Comparison of ENCODE assay signal across 8 mouse cellular contexts in the genomic region with DNA sequence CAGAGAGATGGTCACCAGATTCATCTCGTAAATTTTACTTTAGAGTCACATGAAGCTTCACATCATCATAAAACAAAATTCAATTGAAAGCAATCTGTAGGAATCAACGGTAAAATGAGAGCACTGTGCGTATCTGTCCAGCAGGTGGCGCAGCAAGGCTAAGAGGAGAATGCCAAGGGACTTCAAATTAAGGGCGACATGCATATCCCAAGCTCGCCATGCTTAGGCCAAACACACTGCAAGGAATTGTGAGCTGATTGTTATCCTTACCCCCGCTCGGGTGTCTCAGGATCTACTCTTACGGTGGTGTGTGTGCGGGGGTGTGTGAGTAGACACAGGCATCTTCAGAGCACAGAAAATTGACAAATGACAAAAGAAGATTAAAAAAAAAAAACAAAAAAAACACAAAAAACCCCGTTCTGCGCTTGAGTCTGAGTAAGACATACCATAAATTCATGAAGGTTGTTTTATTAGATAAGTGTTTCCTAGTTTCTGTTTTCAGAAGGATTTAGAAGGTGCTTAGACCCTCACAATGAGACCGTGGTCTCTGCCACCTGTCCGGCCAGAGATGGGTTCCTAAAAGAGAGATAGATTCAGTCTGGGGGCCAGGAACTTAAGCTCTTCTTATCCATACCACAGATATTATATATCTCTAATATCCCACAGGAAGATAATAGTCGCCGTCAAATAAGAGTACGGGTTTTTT.
DNase-seq lines count a peak whose midpoint lies in the region; ATAC-seq and TF ChIP-seq lines count a peak whose summit lies in the region.

No protein-coding gene starts in this region.

- peak overlapping the region; percentile 41 for H3K4me2 ChIP-seq in forebrain, postnatal 0 days (ENCODE audit: low read depth)
- peak overlapping the region; percentile 36; the same call in 1 of the 2 replicates for H3K4me2 ChIP-seq in lung, embryonic 15.5 days

- WGBS in forebrain, postnatal 0 days: 15% methylated on average over 17 of the region's 17 CpGs
- WGBS in lung, embryonic 15.5 days: 16% methylated on average over 17 of the region's 17 CpGs

- TF ChIP-seq CTCF in MEL (IDR thresholded peaks at IDR 0.05 in 2 of 3, conservative IDR thresholded peaks at IDR 0.05 in 1 of 3; ENCODE audit: control insufficient read depth in 1 of 3, insufficient read depth in 1 of 3, low read depth in 2 of 3, low read length in 3 of 3, poor library complexity in 1 of 3, severe bottlenecking in 1 of 3): peak; percentile 72 to 78 (median 77)
- peak; percentile 98 for TF ChIP-seq CTCF in forebrain, postnatal 0 days (IDR thresholded peaks at IDR 0.05; ENCODE audit: low read depth)

- no peak overlapping the region for H3K27ac ChIP-seq in MEL (ENCODE audit: control insufficient read depth, low read depth, low read length)
- H3K27ac ChIP-seq in forebrain, postnatal 0 days (ENCODE audit: low read depth, low read length): no peak overlapping the region
- H3K27ac ChIP-seq in lung, embryonic 15.5 days: no peak overlapping the region

- H3K4me3 ChIP-seq in MEL (ENCODE audit: control insufficient read depth in 1 of 2, insufficient read depth in 1 of 2, low read depth in 2 of 2, low read length in 2 of 2): no peak overlapping the region
- H3K4me3 ChIP-seq in forebrain, postnatal 0 days (ENCODE audit: low read depth, low read length): no peak overlapping the region
- no peak overlapping the region for H3K4me3 ChIP-seq in lung, embryonic 15.5 days

- no peak for TF ChIP-seq EP300 in MEL (IDR thresholded peaks at IDR 0.05; ENCODE audit: low read depth in 1 of 2, low read length in 2 of 2)

- H3K36me3 ChIP-seq in MEL (ENCODE audit: control insufficient read depth in 1 of 2, insufficient read depth in 2 of 2, low read length in 2 of 2): no peaks in the 10 kb centered on the region
- H3K36me3 ChIP-seq in forebrain, postnatal 0 days (ENCODE audit: insufficient read depth): no peaks in the 10 kb centered on the region
- H3K36me3 ChIP-seq in lung, embryonic 15.5 days: no peaks in the 10 kb centered on the region

- no peaks in the 10 kb centered on the region for H3K27me3 ChIP-seq in MEL (ENCODE audit: control insufficient read depth in 1 of 2, insufficient read depth in 2 of 2, low read length in 2 of 2)
- no peaks in the 10 kb centered on the region for H3K27me3 ChIP-seq in forebrain, postnatal 0 days (ENCODE audit: insufficient read depth, low read length)
- H3K27me3 ChIP-seq in lung, embryonic 15.5 days: no peaks in the 10 kb centered on the region

- H3K9ac ChIP-seq in MEL (ENCODE audit: control insufficient read depth, low read depth, low read length, poor library complexity, severe bottlenecking): no peak overlapping the region
- H3K9ac ChIP-seq in forebrain, postnatal 0 days: no peak overlapping the region
- H3K9ac ChIP-seq in lung, embryonic 15.5 days: no peak overlapping the region

- peak; percentile 63 for DNase-seq in MEL (ENCODE audit: low read depth, low spot score)
- DNase-seq in cerebellum, adult 11-12 months: peak; percentile 80
- peak; percentile 92 for DNase-seq in forebrain, postnatal 0 days
- DNase-seq in layer of hippocampus, adult 8-10 months (ENCODE audit: low spot score in 2 of 2): peak; percentile 71 to 87
- DNase-seq in ovary, postnatal 36 days (ENCODE audit: low spot score): peak; percentile 70
- DNase-seq in urinary bladder, adult 2 months (ENCODE audit: low spot score): peak; percentile 36

- no peak for TF ChIP-seq POLR2A in MEL (IDR thresholded peaks at IDR 0.05; ENCODE audit: control insufficient read depth in 1 of 2, insufficient read depth in 1 of 2, low read depth in 1 of 2, low read length in 2 of 2, poor library complexity in 1 of 2)

- H3K4me1 ChIP-seq in MEL (ENCODE audit: control insufficient read depth in 1 of 2, insufficient read depth in 2 of 2, low read length in 2 of 2): no peaks in the 10 kb centered on the region
- 0 out of 2 replicates have a peak, but pooled peaks cover 11% of the 10 kb centered on the region for H3K4me1 ChIP-seq in forebrain, postnatal 0 days (ENCODE audit: insufficient read depth)
- H3K4me1 ChIP-seq in lung, embryonic 15.5 days: no peaks in the 10 kb centered on the region

- H3K9me3 ChIP-seq in MEL (replicated peaks; ENCODE audit: insufficient read depth, low read length): no peaks in the 10 kb centered on the region
- no peaks in the 10 kb centered on the region for H3K9me3 ChIP-seq in forebrain, postnatal 0 days (ENCODE audit: low read length)
- no peaks in the 10 kb centered on the region for H3K9me3 ChIP-seq in lung, embryonic 15.5 days

- TF ChIP-seq RAD21 in MEL (IDR thresholded peaks at IDR 0.05; ENCODE audit: low read depth, low read length): peak; percentile 61

- no peaks in the 10 kb centered on the region for H3K79me2 ChIP-seq in MEL (ENCODE audit: control insufficient read depth, insufficient read depth, low read length, poor library complexity)

- peak; percentile 73 for ATAC-seq in forebrain, postnatal 0 days
- peak; percentile 86 to 87 for ATAC-seq in hematopoietic stem cell, adult 5-6 weeks (replicated peaks in 1 of 2; ENCODE audit: insufficient read depth in 1 of 2, low FRiP score in 2 of 2, low TSS enrichment in 1 of 2, low read depth in 1 of 2, poor library complexity in 2 of 2, severe bottlenecking in 2 of 2)
- 0 out of 2 replicates have a peak, but pooled peaks have one; percentile 31 for ATAC-seq in lung, embryonic 15.5 days (ENCODE audit: borderline replicate concordance, extremely low read depth, low FRiP score, low TSS enrichment)

TF ChIP-seq in MEL, 35 proteins besides CTCF, POLR2A, EP300 and RAD21:
- TF ChIP-seq GATA1 (IDR thresholded peaks at IDR 0.05; ENCODE audit: low read depth, low read length) (no peak), ZC3H11A (IDR thresholded peaks at IDR 0.05; ENCODE audit: low read depth, low read length) (peak; percentile 24; the same call in 1 of the 2 replicates), SMC3 (IDR thresholded peaks at IDR 0.05; ENCODE audit: low read depth, low read length) (peak; percentile 66)

Comparison
In these comparisons a context has a peak if more than half of its experiments do, and no peak if none do; other contexts are left out.
1. DNase-seq: peak in every context shown above with its lines; median percentile 92 in forebrain, postnatal 0 days; 80 in cerebellum, adult 11-12 months; 79 in layer of hippocampus, adult 8-10 months; 70 in ovary, postnatal 36 days; 63 in MEL; 36 in urinary bladder, adult 2 months.
2. ATAC-seq: peak in every context shown above with its lines; median percentile 86 in hematopoietic stem cell, adult 5-6 weeks; 73 in forebrain, postnatal 0 days; 31 in lung, embryonic 15.5 days.